Mouse (Mus musculus) left cerebral cortex, postnatal 14 days (tissue): ENCODE measurements at regions not wholly inside any gene's neighbourhood (a gene's known extent, or its start where the extent isn't known, plus 50 kb on each side); places are given as distances from the start of the nearest gene placed in this dataset.

Source experiments
- DNase-seq, 2 experiments: peaks; one replicate each; pipeline ENCODE4 v3.0.0; 2021 to 2022; ENCODE audit warnings: low spot score in 2 of 2, mixed read lengths in 1 of 2
- intact Hi-C: fragments of 180-260 bp; cut with DNase I; formaldehyde crosslinking; loops from one replicate; pipeline ENCODE4 v1.15.1; 2025

- intact Hi-C loops = loop anchor here (10.0 kb wide), 1 partner anchor 221 kb away; no protein-coding TSS in a partner anchor
- no peak for DNase-seq
Measured at GRCm38 (mm10) chrX:23556271-23556670, 136.6 kb upstream of the Wdr44 start.

- intact Hi-C loops = no loop called here
- DNase-seq = peak; percentile 34 to 44
Measured at GRCm38 (mm10) chrX:23565581-23565980, 127.3 kb upstream of the Wdr44 start.
